ENCODE assay signal across 19 mouse cellular contexts in genomic region chr4:139582903-139583302, GRCm38 (mm10). TPM values are rescaled to one million over a fixed set of nuclear protein-coding genes. Genes with fewer than 3 reads are reported as not detected.
DNase-seq lines count a peak whose midpoint lies in the region; ATAC-seq and TF ChIP-seq lines count a peak whose summit lies in the region.
"Had no signal": no experiment of that assay in that cellular context is flagged by ENCODE, and none has a peak within 500 bp of the region (broad histone marks: within the 10 kb centered on the region; RNA-seq: fewer than 3 reads in every experiment).

No protein-coding gene starts in this region.

- TF ChIP-seq CTCF in heart, adult 2 months (IDR thresholded peaks at IDR 0.05) = peak; percentile 18; the same call in 1 of the 2 replicates
- TF ChIP-seq CTCF in stomach, postnatal 0 days (IDR thresholded peaks at IDR 0.05; ENCODE audit: low read depth) = peak; percentile 61

- no peaks in the 10 kb centered on the region for H3K9me3 ChIP-seq in kidney, embryonic 15.5 days (replicated peaks)
- H3K9me3 ChIP-seq in neural tube, embryonic 13.5 days = no peaks in the 10 kb centered on the region
- no peaks in the 10 kb centered on the region for H3K9me3 ChIP-seq in stomach, postnatal 0 days (ENCODE audit: control insufficient read depth, low read length)
- H3K9me3 ChIP-seq: forebrain, embryonic 15.5 days had no signal

- 53% methylated on average over 3 of the region's 3 CpGs for WGBS in heart, adult 2 months
- WGBS in kidney, embryonic 15.5 days = 50% methylated on average over 3 of the region's 3 CpGs
- WGBS in neural tube, embryonic 13.5 days = 36% methylated on average over 3 of the region's 3 CpGs
- WGBS in stomach, postnatal 0 days = 77% methylated on average over 3 of the region's 3 CpGs

- no peaks in the 10 kb centered on the region for H3K36me3 ChIP-seq in heart, adult 2 months (ENCODE audit: control insufficient read depth, insufficient read depth, low read length)
- H3K36me3 ChIP-seq in kidney, embryonic 15.5 days = no peaks in the 10 kb centered on the region
- no peaks in the 10 kb centered on the region for H3K36me3 ChIP-seq in neural tube, embryonic 13.5 days
- no peaks in the 10 kb centered on the region for H3K36me3 ChIP-seq in stomach, postnatal 0 days (ENCODE audit: control insufficient read depth, insufficient read depth, low read length)
- H3K36me3 ChIP-seq: forebrain, embryonic 15.5 days had no signal

- no peak overlapping the region for H3K9ac ChIP-seq in heart, adult 2 months (ENCODE audit: low read depth, low read length)
- H3K9ac ChIP-seq in kidney, embryonic 15.5 days = no peak overlapping the region
- H3K9ac ChIP-seq in neural tube, embryonic 13.5 days = no peak overlapping the region
- H3K9ac ChIP-seq in stomach, postnatal 0 days (ENCODE audit: low read length) = no peak overlapping the region
- H3K9ac ChIP-seq: forebrain, embryonic 15.5 days had no signal

- no peak for TF ChIP-seq POLR2A in heart, adult 2 months (IDR thresholded peaks at IDR 0.05; ENCODE audit: insufficient read depth, low read depth, low read length)

- no peak overlapping the region; the same call in 1 of the 2 replicates for H3K27ac ChIP-seq in heart, adult 2 months
- 0 out of 2 replicates have a peak overlapping the region, but pooled peaks have one; percentile 34 for H3K27ac ChIP-seq in kidney, embryonic 15.5 days
- H3K27ac ChIP-seq in neural tube, embryonic 13.5 days (replicated peaks) = 0 out of 2 replicates have a peak overlapping the region, but pooled peaks have one; percentile 2
- H3K27ac ChIP-seq in stomach, postnatal 0 days (replicated peaks) = no peak overlapping the region
- H3K27ac ChIP-seq: forebrain, embryonic 15.5 days had no signal

- TF ChIP-seq EP300 in heart, adult 2 months (IDR thresholded peaks at IDR 0.05; ENCODE audit: insufficient read depth, low read depth, low read length) = no peak
- TF ChIP-seq EP300 in stomach, postnatal 0 days (optimal IDR thresholded peaks at IDR 0.05) = no peak

- intact Hi-C loops in heart, adult 2 months (cut with DNase I) = no loop called here
- intact Hi-C loops in heart, postnatal 10 days (cut with DNase I) = no loop called here

- no peak overlapping the region for H3K4me3 ChIP-seq in heart, adult 2 months
- no peak overlapping the region for H3K4me3 ChIP-seq in kidney, embryonic 15.5 days (replicated peaks)
- H3K4me3 ChIP-seq in neural tube, embryonic 13.5 days = no peak overlapping the region
- H3K4me3 ChIP-seq in stomach, postnatal 0 days (ENCODE audit: low read depth, low read length) = no peak overlapping the region
- H3K4me3 ChIP-seq: forebrain, embryonic 15.5 days had no signal

- 0 out of 2 replicates have a peak, but pooled peaks cover 1% of the 10 kb centered on the region for H3K79me2 ChIP-seq in heart, adult 2 months (replicated peaks; ENCODE audit: control insufficient read depth, insufficient read depth, low read length)

- peaks cover 35% of the 10 kb centered on the region for H3K4me1 ChIP-seq in heart, adult 2 months (ENCODE audit: control insufficient read depth, insufficient read depth, low read length)
- H3K4me1 ChIP-seq in kidney, embryonic 15.5 days = peaks cover 98% of the 10 kb centered on the region
- H3K4me1 ChIP-seq in neural tube, embryonic 13.5 days (replicated peaks) = peaks cover 98% of the 10 kb centered on the region
- H3K4me1 ChIP-seq in stomach, postnatal 0 days (replicated peaks; ENCODE audit: control insufficient read depth, insufficient read depth) = peaks cover 24% of the 10 kb centered on the region

- DNase-seq in heart, adult 2 months = no peak
- DNase-seq in heart, postnatal 10 days = no peak
- DNase-seq in kidney, postnatal 25 days = no peak
- DNase-seq in neural tube, embryonic 10.5 days (ENCODE audit: extremely low spot score, low spot score) = no peak
- DNase-seq in stomach, postnatal 0 days (ENCODE audit: low spot score) = no peak
- no peak for DNase-seq in adrenal gland, postnatal 14 days
- DNase-seq: adrenal gland, postnatal 10 days; lung, postnatal 14 days had no signal

- no peaks in the 10 kb centered on the region for H3K27me3 ChIP-seq in heart, adult 2 months (ENCODE audit: control insufficient read depth, insufficient read depth, low read length)
- no peaks in the 10 kb centered on the region for H3K27me3 ChIP-seq in kidney, embryonic 15.5 days
- H3K27me3 ChIP-seq in neural tube, embryonic 13.5 days = no peaks in the 10 kb centered on the region
- no peaks in the 10 kb centered on the region for H3K27me3 ChIP-seq in stomach, postnatal 0 days (ENCODE audit: control insufficient read depth, insufficient read depth, low read length)
- H3K27me3 ChIP-seq: forebrain, embryonic 15.5 days; Patski had no signal

- ATAC-seq in kidney, embryonic 15.5 days (replicated peaks; ENCODE audit: low FRiP score) = no peak
- no peak for ATAC-seq in neural tube, embryonic 13.5 days (ENCODE audit: low read depth)
- no peak for ATAC-seq in stomach, postnatal 0 days (ENCODE audit: low FRiP score, low TSS enrichment)
- ATAC-seq: forebrain, embryonic 15.5 days; inflammation-experienced regulatory T-cells, adult 6 months; Patski had no signal

- no peak overlapping the region for H3K4me2 ChIP-seq in kidney, embryonic 15.5 days
- no peak overlapping the region for H3K4me2 ChIP-seq in neural tube, embryonic 13.5 days
- no peak overlapping the region for H3K4me2 ChIP-seq in stomach, postnatal 0 days (replicated peaks; ENCODE audit: low read depth)
- H3K4me2 ChIP-seq: forebrain, embryonic 15.5 days had no signal

RNA-seq across cellular contexts. Expression of gene Gm21969, which starts 20.1 kb away (rescaled TPM):
- not detected for total RNA-seq in heart, adult 2 months (2021)
- 0.06 TPM in 1 of 2 replicates, not detected in the other for polyA plus RNA-seq in heart, adult 2 months (2012; rRNA removed)
- total RNA-seq in heart, postnatal 10 days (2021) = not detected
- polyA plus RNA-seq in kidney, embryonic 15.5 days (2015; fragmentation: Nextera tagmentation; extraction: Ambion mirVana) = not detected in 2 replicates
- not detected in 2 replicates for polyA plus RNA-seq in neural tube, embryonic 13.5 days (2015; fragmentation: Nextera tagmentation; extraction: Ambion mirVana)
- polyA plus RNA-seq in stomach, postnatal 0 days (2015; fragmentation: Nextera tagmentation; extraction: Ambion mirVana) = not detected in 2 replicates
- total RNA-seq in adrenal gland, postnatal 14 days (2021) = not detected in 2 replicates
- total RNA-seq: adrenal gland, postnatal 10 days; gastrocnemius, postnatal 36 days; layer of hippocampus, adult 8-10 months; left cerebral cortex, postnatal 14 days had no signal
- polyA plus RNA-seq: embryonic facial prominence, embryonic 11.5 days; forebrain, embryonic 15.5 days; inflammation-experienced regulatory T-cells, adult 6 months; Patski; small intestine, adult 2 months; testis, adult 2 months had no signal

RNA-seq across cellular contexts. Expression of gene Aldh4a1, which starts 39.8 kb away (rescaled TPM):
- total RNA-seq in heart, adult 2 months (2021) = 10 to 100 TPM; 79.7 to 96.7 TPM
- 120 and 149 TPM in 2 replicates for polyA plus RNA-seq in heart, adult 2 months (2012; rRNA removed)
- total RNA-seq in heart, postnatal 10 days (2021) = 10 to 100 TPM; 15.6 to 15.7 TPM
- 80.5 and 85.0 TPM in 2 replicates for polyA plus RNA-seq in kidney, embryonic 15.5 days (2015; fragmentation: Nextera tagmentation; extraction: Ambion mirVana)
- polyA plus RNA-seq in neural tube, embryonic 13.5 days (2015; fragmentation: Nextera tagmentation; extraction: Ambion mirVana) = 23.6 and 24.5 TPM in 2 replicates
- 12.9 and 14.7 TPM in 2 replicates for polyA plus RNA-seq in stomach, postnatal 0 days (2015; fragmentation: Nextera tagmentation; extraction: Ambion mirVana)
- 54.4 and 97.6 TPM in 2 replicates for total RNA-seq in adrenal gland, postnatal 14 days (2021)

RNA-seq across cellular contexts. Expression of gene Iffo2, which starts 52.6 kb away (rescaled TPM):
- total RNA-seq in heart, adult 2 months (2021) = 1 to 10 TPM; 4.9 to 5.0 TPM
- 3.1 and 4.5 TPM in 2 replicates for polyA plus RNA-seq in heart, adult 2 months (2012; rRNA removed)
- 10 to 100 TPM; 11.5 to 13.0 TPM for total RNA-seq in heart, postnatal 10 days (2021)
- 4.3 and 4.8 TPM in 2 replicates for polyA plus RNA-seq in kidney, embryonic 15.5 days (2015; fragmentation: Nextera tagmentation; extraction: Ambion mirVana)
- 4.6 and 5.3 TPM in 2 replicates for polyA plus RNA-seq in neural tube, embryonic 13.5 days (2015; fragmentation: Nextera tagmentation; extraction: Ambion mirVana)
- 3.8 and 4.0 TPM in 2 replicates for polyA plus RNA-seq in stomach, postnatal 0 days (2015; fragmentation: Nextera tagmentation; extraction: Ambion mirVana)
- 14.8 and 15.5 TPM in 2 replicates for total RNA-seq in adrenal gland, postnatal 14 days (2021)

Comparison
In these comparisons a context has a peak if more than half of its experiments do, and no peak if none do; other contexts are left out.
1. H3K27ac ChIP-seq: peak in kidney, embryonic 15.5 days (single experiment) and neural tube, embryonic 13.5 days (single experiment); none in heart, adult 2 months (single experiment) and stomach, postnatal 0 days (single experiment).